Mouse (Mus musculus): ENCODE measurements around the gene Prkar2b. TPM values are rescaled to one million over a fixed set of nuclear protein-coding genes. Genes with fewer than 3 reads are reported as not detected.
"Not testable (repeated sequence)": the region's sequence is repeated elsewhere in the genome, so short reads cannot be mapped to it uniquely, and the experiment has no call there.

The Prkar2b gene
- polyA plus RNA-seq, 1 experiment = 34.6 TPM

GRCm38 (mm10) chr12:32012169-32012568 lies 48.9 kb downstream of the Prkar2b start:
- DNase-seq (ENCODE audit: extremely low spot score in 1 of 2, low spot score in 1 of 2) = no peak

DNA sequence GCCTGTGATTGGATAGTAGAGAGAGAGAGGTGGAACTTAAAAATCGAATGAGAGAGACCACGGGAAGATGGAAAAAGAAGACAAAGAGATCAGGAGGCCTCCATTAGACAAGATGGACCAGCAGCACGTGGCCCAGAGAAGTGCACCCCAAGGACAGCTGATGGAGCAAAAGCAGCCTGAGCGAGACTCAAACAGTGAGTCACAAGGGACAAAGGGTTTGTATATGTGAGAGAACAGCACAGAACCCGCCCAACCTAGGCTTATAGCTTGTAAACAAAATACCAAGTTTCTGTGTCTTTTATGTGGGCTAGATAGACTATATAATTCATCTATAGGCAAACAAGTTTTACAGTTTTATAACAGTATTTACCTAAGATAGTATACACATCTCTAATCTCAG lies 50.0 kb downstream of the Prkar2b start:
- DNase-seq (ENCODE audit: extremely low spot score in 1 of 2, low spot score in 1 of 2) = no peak

DNA sequence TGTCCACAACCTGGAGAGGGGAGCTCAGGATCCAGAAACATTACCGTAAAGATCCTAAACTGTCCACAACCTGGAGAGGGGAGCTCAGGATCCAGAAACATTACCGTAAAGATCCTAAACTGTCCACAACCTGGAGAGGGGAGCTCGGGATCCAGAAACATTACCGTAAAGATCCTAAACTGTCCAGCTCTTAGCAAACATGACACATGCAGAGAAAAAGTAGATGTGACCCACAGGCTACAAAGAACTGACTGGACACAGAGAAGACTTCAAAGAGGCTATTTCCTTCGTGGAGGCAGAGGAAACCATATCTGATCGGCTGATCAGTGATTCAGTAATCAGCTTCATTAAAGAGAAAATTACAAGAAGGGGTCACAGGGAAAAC lies 51.1 kb downstream of the Prkar2b start:
- DNase-seq (ENCODE audit: extremely low spot score in 1 of 2, low spot score in 1 of 2) = not testable (repeated sequence)

DNA sequence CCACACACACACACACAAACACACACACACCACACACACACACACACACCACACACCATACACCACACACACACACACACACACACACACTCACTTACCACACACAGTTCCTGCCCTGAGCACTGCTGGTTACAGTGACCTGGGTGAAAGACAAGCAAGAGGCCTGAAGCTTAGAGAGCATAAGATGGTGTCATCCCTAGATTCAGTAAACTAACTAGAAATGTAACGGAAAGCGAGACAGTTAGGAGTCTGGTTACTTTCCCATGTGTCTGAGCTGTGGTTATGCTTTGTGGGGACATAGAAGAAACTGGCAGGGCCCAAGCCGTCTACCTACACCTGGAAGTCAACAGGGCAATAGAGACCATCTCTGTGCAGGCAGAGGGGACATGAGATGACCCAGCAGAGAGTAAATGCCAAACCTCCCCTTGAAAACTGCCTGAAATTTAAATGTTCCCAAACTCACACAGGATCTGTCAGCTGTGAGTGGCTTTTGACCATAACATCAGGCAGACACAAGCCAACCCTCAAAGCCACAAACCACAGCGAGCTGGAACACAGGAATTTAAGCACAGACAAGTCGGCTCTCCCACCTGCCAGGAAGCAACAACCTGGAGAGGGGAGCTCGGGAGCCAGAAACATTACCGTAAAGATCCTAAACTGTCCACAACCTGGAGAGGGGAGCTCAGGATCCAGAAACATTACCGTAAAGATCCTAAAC lies 51.7 kb downstream of the Prkar2b start:
- DNase-seq (ENCODE audit: extremely low spot score in 1 of 2, low spot score in 1 of 2) = no peak

GRCm38 (mm10) chr12:32008728-32009127 lies 52.4 kb downstream of the Prkar2b start:
- DNase-seq (ENCODE audit: extremely low spot score in 1 of 2, low spot score in 1 of 2) = no peak

DNA sequence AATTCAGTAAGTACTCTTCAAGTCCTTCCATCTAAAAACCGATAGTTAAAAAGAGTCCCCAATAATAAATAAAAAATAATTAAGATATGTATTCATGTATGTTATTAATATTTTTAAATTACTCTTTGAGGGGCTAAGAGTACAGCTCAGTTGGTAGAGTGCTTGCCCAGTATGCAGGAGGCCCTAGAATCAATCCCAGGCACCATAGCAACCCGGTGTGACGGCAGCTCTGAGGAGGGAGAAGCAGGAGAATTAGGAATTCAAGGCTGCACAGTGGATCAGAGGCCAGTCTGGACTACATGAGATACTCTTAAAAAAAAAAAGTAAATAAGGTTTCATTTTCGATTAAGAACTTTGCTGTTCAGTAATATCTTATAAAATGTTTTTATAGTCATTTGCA lies 53.5 kb downstream of the Prkar2b start:
- no peak for DNase-seq (ENCODE audit: extremely low spot score in 1 of 2, low spot score in 1 of 2)

DNA sequence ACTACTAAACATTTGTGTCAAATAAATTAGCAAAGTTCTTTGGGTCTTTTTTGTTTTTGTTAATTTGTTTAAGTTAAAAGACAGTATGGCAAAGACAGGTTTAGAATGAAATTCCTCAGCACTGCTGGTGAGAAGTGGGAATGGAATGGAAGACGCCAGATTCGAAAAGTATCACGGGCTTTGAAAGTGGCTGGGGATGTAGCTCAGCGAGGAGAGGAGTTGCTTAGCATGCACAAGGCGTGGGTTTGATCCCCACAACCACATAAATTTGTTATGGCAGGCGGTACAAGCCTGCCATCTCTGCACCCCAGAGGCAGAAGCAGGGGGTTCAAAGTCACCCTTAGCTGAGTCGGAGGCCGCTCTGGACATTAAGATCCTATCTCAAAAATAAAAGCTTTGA lies 54.1 kb downstream of the Prkar2b start:
- DNase-seq (ENCODE audit: extremely low spot score in 1 of 2, low spot score in 1 of 2) = no peak

- DNase-seq (ENCODE audit: extremely low spot score in 1 of 2, low spot score in 1 of 2) = no peak
Observed at GRCm38 (mm10) chr12:32006391-32006929, 54.6 kb downstream of the Prkar2b start.

GRCm38 (mm10) chr12:32000464-32000863 lies 60.6 kb downstream of the Prkar2b start:
- no peak for DNase-seq (ENCODE audit: extremely low spot score in 1 of 2, low spot score in 1 of 2)

DNA sequence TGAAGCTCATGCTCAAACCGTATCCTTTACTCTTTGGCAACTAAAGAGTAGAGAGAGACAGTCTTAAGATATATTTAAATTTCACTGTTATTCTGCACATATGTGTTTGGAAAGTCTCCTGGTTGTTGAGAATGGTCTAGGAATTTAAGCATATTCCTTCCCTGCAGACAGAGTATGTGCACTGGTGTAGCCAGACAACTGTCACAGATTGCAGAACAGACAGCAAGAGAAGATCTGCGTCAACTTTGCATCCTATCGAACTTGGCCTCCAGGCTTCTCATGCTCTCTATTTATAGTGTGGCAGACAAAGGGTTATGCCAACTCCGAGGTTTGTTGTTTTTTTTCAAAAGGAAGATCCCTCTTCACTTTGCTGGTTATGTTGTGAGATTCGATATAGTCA lies 62.4 kb downstream of the Prkar2b start:
- no peak for DNase-seq (ENCODE audit: extremely low spot score in 1 of 2, low spot score in 1 of 2)

GRCm38 (mm10) chr12:31997328-31997878 lies 63.7 kb downstream of the Prkar2b start:
- no peak for DNase-seq (ENCODE audit: extremely low spot score in 1 of 2, low spot score in 1 of 2)

DNA sequence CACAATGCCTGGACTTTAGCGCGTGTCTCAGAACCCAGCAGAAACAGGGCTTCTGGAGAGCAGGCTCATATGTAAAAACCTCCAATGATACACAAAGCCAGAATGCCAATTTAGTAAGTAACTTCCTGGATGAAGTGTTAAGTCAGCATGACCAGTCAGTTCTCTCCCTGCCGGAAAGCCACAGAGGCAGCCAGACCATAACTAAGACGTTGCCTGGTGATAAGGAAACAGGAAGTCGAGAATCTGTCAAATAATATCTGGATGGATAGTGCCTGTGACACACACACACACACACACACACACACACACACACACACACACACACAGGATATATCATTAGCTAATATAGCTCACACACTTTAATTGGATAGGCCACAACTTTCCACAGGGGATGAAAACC lies 64.2 kb downstream of the Prkar2b start:
- DNase-seq (ENCODE audit: extremely low spot score in 1 of 2, low spot score in 1 of 2) = no peak

DNA sequence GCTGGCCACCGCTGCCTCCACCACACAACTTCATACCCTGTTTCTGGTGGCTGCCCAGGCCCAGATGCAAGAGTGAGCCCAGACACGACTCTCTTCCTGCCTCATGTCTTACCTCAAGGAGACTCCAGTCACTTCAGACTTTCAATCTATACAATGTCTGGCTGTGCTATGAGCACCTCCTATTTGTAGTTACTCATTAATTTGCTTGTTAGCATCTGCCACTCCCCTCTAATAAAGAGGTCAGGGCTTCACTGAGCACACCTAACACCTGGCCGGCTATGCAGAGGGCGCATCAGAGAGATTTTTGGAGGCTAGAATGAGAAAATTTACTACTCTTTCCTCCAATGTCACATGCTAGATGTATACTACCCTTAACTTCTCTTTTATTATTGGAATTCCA lies 70.5 kb downstream of the Prkar2b start:
- DNase-seq (ENCODE audit: extremely low spot score in 1 of 2, low spot score in 1 of 2) = no peak

DNA sequence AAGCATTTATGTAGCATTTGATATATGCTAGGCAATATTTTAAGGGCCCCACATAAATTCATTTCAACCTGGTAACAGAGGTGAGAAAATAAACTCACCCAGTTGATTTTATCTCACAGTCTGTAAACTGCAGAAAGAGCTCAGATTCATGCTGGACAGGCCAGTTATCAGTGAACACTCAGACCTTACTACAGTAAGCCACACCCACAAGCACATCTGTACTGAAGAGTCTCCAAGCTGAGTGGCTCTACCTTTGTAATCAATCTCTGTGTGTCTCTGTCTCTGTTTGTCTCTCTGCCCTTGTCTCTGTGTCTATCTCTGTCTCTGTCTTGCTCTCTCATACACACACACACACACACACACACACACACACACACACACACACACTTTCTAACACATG lies 71.4 kb downstream of the Prkar2b start:
- DNase-seq (ENCODE audit: extremely low spot score in 1 of 2, low spot score in 1 of 2) = no peak

- DNase-seq (ENCODE audit: extremely low spot score in 1 of 2, low spot score in 1 of 2) = no peak
Observed at GRCm38 (mm10) chr12:31986463-31986862, 74.6 kb downstream of the Prkar2b start.

DNA sequence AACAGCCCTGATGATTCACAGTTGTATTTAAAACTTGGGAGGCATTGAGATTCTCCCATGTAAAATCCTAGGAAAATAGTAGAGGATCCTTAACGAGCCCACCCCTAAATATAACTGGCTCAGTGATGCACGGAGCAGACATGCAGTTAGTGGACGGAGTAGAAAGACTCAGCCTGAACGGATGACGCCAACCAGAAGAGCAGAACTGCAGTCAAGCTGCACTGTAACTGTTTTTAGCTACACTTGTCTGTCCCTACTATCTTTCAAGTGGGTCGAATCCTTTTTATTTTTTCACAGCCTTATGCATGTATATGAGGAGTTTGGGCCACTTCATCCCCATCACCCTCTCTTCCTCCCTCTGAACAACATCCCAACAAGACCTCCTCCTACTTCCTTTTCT lies 75.4 kb downstream of the Prkar2b start:
- no peak for DNase-seq (ENCODE audit: extremely low spot score in 1 of 2, low spot score in 1 of 2)

DNA sequence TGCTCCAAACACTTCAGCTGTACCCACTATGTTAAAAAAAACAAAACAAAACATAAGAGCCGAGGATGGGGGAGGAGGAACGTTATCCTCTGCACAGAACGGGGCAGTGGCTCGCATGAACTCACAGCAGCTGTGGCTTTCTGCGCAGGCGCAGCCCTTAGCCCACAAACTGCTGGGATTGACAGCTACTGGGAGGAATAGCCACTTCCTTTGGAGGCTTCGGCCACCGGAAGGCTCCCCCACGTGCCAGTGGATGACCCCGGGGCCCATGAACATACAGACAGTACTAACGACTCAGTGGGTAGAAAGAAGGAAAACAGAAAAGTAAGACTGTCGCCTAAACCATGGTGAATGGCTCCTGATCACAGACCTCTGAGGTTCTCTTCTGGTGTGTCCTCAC lies 76.4 kb downstream of the Prkar2b start:
- no peak for DNase-seq (ENCODE audit: extremely low spot score in 1 of 2, low spot score in 1 of 2)

DNA sequence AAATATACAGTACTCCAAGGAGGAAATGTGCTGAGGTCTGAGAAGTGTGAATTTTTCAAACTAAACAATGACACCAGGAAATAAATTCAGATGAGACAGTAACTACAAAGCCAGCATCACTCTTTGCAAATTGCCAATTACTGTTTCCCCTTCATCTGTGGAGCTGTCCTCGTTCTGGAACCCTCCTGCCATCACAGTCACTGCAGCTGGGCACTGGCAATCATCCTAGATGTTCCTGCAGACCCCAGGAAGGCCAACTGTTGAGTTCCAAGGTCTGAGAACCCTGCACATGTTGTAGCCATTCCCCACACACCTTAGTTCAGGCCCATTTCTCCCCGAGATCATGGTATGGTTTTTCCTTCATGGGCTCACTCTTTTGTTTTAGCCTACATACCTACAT lies 76.9 kb downstream of the Prkar2b start:
- no peak for DNase-seq (ENCODE audit: extremely low spot score in 1 of 2, low spot score in 1 of 2)

DNA sequence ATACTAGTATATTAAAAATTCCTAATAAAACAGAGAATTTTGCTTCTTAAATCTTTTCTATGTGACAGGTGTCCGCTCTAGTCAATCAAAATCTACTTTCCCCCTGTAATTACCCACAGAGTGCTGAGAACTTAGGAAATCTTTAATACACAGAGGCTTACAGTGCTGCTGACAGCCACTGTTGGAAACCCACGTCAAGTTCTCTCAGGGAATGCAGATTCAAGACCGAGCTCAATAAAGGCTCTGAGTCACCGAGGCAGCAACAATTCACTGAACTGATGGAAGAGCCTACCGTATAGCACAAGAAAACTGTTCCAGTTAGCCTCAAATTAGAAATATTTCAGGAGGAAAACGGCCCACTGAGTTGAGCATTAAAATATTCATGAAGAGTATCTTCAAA lies 77.3 kb downstream of the Prkar2b start:
- DNase-seq (ENCODE audit: extremely low spot score in 1 of 2, low spot score in 1 of 2) = peak in 1 of 2 experiments; percentile 57

GRCm38 (mm10) chr12:31983238-31983637 lies 77.9 kb downstream of the Prkar2b start:
- no peak for DNase-seq (ENCODE audit: extremely low spot score in 1 of 2, low spot score in 1 of 2)

DNA sequence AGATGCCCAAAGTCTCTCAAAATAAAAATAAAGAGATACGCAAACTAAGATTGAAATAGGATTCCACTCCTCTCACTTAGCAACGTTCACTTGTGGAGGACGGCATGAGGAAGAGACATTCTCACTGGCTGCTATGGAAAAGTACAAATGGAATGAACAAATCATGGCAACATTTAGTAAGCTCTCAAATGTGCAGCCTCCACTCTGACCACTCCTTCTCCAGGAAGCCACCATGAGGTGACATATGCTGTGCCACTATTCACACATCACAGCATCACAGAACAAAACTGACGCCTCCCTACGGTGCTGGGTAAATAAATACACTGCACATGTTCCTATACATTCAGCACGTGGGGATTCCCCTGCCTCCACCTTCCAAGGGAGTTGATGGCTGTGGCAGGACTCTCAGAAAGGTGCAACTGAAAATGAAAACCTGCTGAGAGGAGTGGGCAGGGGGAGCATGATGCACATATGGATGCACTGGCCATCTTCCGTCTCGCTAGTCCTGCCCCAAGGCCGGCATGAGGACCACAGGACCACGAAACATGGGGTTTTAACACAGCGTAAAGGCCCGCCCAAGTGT lies 83.4 kb downstream of the Prkar2b start:
- DNase-seq (ENCODE audit: extremely low spot score in 1 of 2, low spot score in 1 of 2) = no peak

- DNase-seq (ENCODE audit: extremely low spot score in 1 of 2, low spot score in 1 of 2) = no peak
Observed at GRCm38 (mm10) chr12:31976544-31976943, 84.6 kb downstream of the Prkar2b start.
